Mouse (Mus musculus) kidney, embryonic 14.5 days (tissue): ENCODE data around the gene Tekt3. TPM values are rescaled to one million over a fixed set of nuclear protein-coding genes. Genes with fewer than 3 reads are reported as not detected.
A peak's percentile ranks its signal among the peaks of the same experiment; 100 is the strongest.

Experiments used
- ATAC-seq: fragments of 200-750 bp; cut with Nextera tagmentation; 2 replicates; pipeline ENCODE4 v1.8.0; 2017; ENCODE audit warnings: moderate number of reproducible peaks, mild to moderate bottlenecking, moderate TSS enrichment, moderate library complexity; ENCODE audit not compliant: low FRiP score, low TSS enrichment
- H3K27ac ChIP-seq: fragments of 300-500 bp; sonication (generic); 2 replicates; pipeline ENCODE4 v1.5.1; 2014; ENCODE audit warnings: low read depth, mild to moderate bottlenecking, low read length, moderate library complexity, mixed read lengths
- H3K27me3 ChIP-seq: fragments of 300-500 bp; sonication (generic); 2 replicates; pipeline ENCODE4 v1.6.1; 2014; ENCODE audit warnings: mild to moderate bottlenecking, low read length; ENCODE audit not compliant: control insufficient read depth, insufficient read depth
- H3K36me3 ChIP-seq: fragments of 300-500 bp; sonication (generic); 2 replicates; pipeline ENCODE4 v1.6.1; 2014; ENCODE audit warnings: low read length, mixed read lengths; ENCODE audit not compliant: control insufficient read depth, insufficient read depth
- H3K4me1 ChIP-seq: fragments of 300-500 bp; sonication (generic); 2 replicates; pipeline ENCODE4 v1.6.1; 2014; ENCODE audit warnings: low read length, mixed read lengths; ENCODE audit not compliant: control insufficient read depth, insufficient read depth
- H3K4me2 ChIP-seq: fragments of 300-500 bp; sonication (generic); replicated peaks from 2 replicates; pipeline ENCODE4 v1.6.1; 2014; ENCODE audit warnings: low read depth, mild to moderate bottlenecking, low read length
- H3K4me3 ChIP-seq: fragments of 300-500 bp; sonication (generic); 2 replicates; pipeline ENCODE4 v1.5.1; 2014; ENCODE audit warnings: mild to moderate bottlenecking, low read length
- H3K9ac ChIP-seq: fragments of 300-500 bp; sonication (generic); 2 replicates; pipeline ENCODE4 v1.6.1; 2014; ENCODE audit warnings: low read depth, mild to moderate bottlenecking, low read length, moderate library complexity
- H3K9me3 ChIP-seq: fragments of 300-500 bp; sonication (generic); 2 replicates; pipeline ENCODE4 v1.6.1; 2016; ENCODE audit warnings: low read length; ENCODE audit not compliant: control insufficient read depth
- WGBS: fragments of 180-500 bp; shearing (Covaris S2); extraction: QIAGEN DNeasy Blood & Tissue Kit; methylation state at CpG from one replicate; pipeline ENCODE4 v1.1.7; 2014; 5-methylcytosine and 5-hydroxymethylcytosine counted together
- polyA plus RNA-seq: library from polyadenylated mRNA; unstranded; fragments of >200 nt; fragmentation: Nextera tagmentation; extraction: Ambion mirVana; gene quantifications from 2 replicates; pipeline ENCODE4 v1.2.1, GENCODE M21; 2014

Tekt3 gene
- polyA plus RNA-seq, 1 experiment from 2014 or later, result not detected

DNA sequence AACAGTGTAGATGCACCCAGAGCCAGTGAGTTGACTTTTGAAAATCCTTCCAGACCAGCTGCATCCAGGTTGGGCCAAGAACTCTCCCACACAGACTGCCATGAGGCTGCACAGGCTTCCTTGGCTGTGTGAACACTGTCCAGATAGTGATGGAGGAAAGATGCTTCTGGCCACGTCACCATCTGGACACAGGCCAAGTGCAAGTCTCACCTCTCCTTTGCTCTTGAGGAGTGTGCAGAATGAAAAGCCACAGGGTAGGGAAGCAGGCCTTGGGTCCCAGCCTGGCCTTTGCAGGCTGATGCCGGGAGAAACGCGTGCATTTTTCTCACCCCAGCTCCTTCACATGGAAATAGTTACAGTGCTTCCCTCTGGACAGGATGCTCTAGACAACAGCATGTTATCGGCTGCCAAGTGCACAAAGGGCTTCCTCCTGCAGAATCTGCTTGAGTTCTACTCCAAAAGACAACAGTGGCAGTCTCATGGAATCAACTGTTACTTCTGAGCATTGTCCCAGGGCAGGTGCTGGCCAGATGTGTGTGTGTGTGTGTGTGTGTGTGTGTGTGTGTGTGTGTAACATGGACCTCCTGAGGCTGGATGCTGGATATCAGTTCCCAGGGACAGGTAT, 64.5 kb downstream of the Tekt3 start:
- Histone ChIP-seq H3K4me2 (no peak overlapping the region), H3K36me3 (no peaks in the 10 kb centered on the region), H3K27me3 (peaks cover 13% of the 10 kb centered on the region; the same call in 1 of the 2 replicates), H3K4me3 (no peak overlapping the region), H3K9me3 (no peaks in the 10 kb centered on the region), H3K27ac (no peak overlapping the region), H3K4me1 (peaks cover 11% of the 10 kb centered on the region), H3K9ac (no peak overlapping the region; the same call in 1 of the 2 replicates)
- ATAC-seq, result no peak
- WGBS, result 77% methylated on average over 5 of the region's 5 CpGs

DNA sequence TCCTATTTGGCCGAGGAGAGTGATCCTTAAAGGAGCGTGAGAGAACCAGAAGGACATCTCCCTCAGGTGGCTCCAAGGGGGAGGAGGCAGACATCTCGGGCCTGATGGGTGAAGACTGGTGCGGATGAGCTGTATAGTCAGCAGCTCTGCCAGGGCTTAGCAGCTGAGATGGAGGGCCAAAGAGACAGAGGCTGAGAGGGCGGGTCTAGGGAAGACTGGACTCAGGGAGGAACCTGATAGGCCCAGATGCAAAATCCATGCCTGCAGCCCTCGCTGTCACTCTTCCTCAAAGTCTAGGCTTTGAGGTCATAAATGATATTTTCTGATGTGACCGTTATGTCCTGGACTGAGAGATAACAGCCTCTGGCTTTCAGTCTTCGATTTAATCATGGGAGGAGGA, 65.5 kb downstream of the Tekt3 start:
- Histone ChIP-seq H3K4me1 (peaks cover 18% of the 10 kb centered on the region), H3K36me3 (no peaks in the 10 kb centered on the region), H3K9ac (no peak overlapping the region), H3K9me3 (no peaks in the 10 kb centered on the region), H3K27ac (no peak overlapping the region), H3K27me3 (peaks cover 23% of the 10 kb centered on the region), H3K4me3 (no peak overlapping the region), H3K4me2 (no peak overlapping the region)
- ATAC-seq, result no peak
- 81% methylated on average over 8 of the region's 8 CpGs for WGBS

DNA sequence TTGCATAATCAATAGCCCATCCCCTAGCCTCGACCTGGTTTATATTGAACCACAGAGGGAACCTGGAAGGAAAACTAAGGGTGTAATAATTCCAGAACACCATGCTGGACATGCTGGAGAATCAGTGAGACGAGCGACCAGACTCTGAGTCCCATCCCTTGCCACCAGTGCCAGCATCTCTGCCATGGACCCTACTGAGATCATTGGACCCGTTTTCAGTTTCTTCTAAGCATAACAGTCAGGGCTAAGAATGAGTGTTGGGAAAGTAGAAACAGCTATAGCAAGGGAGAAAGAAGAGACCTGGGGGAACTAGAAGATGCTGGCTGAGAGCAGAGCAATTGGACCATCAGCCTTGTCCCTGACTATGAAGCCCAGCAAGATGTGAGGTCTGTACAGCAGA, 66.1 kb downstream of the Tekt3 start:
- ATAC-seq, result no peak

DNA sequence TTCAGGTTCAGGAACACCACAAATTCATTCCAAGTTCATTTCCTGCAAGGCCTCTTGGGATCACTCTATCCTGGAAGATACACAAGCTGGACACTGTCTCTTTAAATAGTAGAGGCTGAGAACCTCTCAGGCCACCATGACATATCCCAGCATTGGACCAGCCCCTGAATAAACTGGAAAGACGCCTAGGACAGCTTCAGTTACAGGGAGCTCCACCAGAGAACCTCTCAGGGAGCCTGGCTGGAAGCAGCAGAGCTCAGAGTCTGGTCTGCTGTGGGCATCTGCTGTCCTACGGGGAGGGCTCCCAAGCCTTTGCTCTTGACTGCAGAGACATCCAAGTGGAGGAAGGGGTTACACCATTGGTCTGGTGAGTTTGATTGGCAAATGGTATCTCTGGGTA, 67.3 kb downstream of the Tekt3 start, which contains the start of gene Pmp22:
Gene Pmp22, plus strand, starts transcription at position 199 of the 400 bp plus-strand sequence.
- H3K27me3 ChIP-seq, result peaks cover 27% of the 10 kb centered on the region
- H3K27ac ChIP-seq, result no peak within 1 kb of the TSS
- H3K4me1 ChIP-seq, result peaks cover 26% of the 10 kb centered on the region
- no peaks in the 10 kb centered on the region for H3K9me3 ChIP-seq
- H3K9ac ChIP-seq, result no peak within 1 kb of the TSS
- ATAC-seq, result no peak
- 60% methylated on average over 2 of the region's 2 CpGs for WGBS
- no peaks in the 10 kb centered on the region for H3K36me3 ChIP-seq
- no peak within 1 kb of the TSS; the same call in 1 of the 2 replicates for H3K4me2 ChIP-seq
- H3K4me3 ChIP-seq, result no peak within 1 kb of the TSS

More for the DNA sequence above, 66.1 kb downstream of the Tekt3 start:
- Histone ChIP-seq H3K27me3 (peaks cover 27% of the 10 kb centered on the region), H3K9ac (no peak overlapping the region), H3K4me1 (peaks cover 22% of the 10 kb centered on the region), H3K36me3 (no peaks in the 10 kb centered on the region), H3K4me3 (no peak overlapping the region), H3K4me2 (no peak overlapping the region), H3K9me3 (no peaks in the 10 kb centered on the region), H3K27ac (no peak overlapping the region)
- WGBS, result 92% methylated on average over 4 of the region's 4 CpGs

DNA sequence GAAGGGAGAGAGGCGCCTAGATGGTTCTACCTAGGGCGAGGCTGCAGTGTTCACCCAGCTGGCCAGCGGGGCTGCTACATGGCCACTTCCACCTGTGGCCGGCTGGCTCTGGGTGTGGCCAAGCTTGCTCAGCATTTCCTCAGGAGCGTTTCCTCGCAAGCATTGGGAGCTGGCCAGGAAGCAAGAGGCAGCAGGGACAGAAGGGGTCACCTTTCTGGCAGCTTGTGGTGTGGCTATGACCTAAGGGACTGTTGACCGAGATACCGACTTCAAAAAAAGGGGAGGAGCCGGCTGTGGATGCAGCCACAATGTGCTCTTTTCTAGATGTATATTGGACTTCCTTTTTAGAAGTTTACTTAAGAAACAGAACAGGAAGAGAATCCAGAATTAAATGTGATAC, 67.9 kb downstream of the Tekt3 start:
- no peak for ATAC-seq
- H3K4me1 ChIP-seq, result peaks cover 30% of the 10 kb centered on the region
- no peak overlapping the region for H3K4me2 ChIP-seq
- no peak overlapping the region for H3K9ac ChIP-seq
- 0 out of 2 replicates have a peak, but pooled peaks cover 2% of the 10 kb centered on the region for H3K36me3 ChIP-seq
- H3K4me3 ChIP-seq, result no peak overlapping the region
- no peaks in the 10 kb centered on the region for H3K9me3 ChIP-seq
- WGBS, result 32% methylated on average over 9 of the region's 9 CpGs
- H3K27me3 ChIP-seq, result peaks cover 33% of the 10 kb centered on the region
- H3K27ac ChIP-seq, result no peak overlapping the region

DNA sequence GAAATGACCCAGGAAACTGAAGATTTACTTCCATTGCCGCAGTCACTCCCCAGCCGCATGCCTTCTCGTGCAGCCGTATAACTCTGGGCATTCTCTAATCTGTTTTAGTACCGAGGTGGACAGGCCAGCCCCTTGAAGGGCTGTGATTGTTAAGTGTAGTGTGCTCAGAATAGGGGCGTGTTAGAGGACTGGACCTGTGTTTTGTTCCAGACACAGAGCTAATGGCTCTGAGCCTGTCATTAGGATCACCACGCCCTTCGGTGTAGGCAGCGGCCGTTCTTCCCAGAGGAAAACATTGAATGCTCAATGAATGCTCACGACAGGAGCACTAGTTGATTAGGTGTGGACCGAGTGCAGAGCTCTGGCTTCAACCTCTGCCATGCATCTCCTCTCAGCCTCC, 68.4 kb downstream of the Tekt3 start:
- H3K9me3 ChIP-seq, result no peaks in the 10 kb centered on the region
- WGBS, result 24% methylated on average over 12 of the region's 12 CpGs
- H3K4me2 ChIP-seq, result no peak overlapping the region; the same call in 1 of the 2 replicates
- no peak overlapping the region for H3K4me3 ChIP-seq
- H3K4me1 ChIP-seq, result peaks cover 30% of the 10 kb centered on the region
- H3K9ac ChIP-seq, result no peak overlapping the region
- H3K27me3 ChIP-seq, result peaks cover 33% of the 10 kb centered on the region
- ATAC-seq, result no peak
- H3K27ac ChIP-seq, result no peak overlapping the region
- 0 out of 2 replicates have a peak, but pooled peaks cover 3% of the 10 kb centered on the region for H3K36me3 ChIP-seq

DNA sequence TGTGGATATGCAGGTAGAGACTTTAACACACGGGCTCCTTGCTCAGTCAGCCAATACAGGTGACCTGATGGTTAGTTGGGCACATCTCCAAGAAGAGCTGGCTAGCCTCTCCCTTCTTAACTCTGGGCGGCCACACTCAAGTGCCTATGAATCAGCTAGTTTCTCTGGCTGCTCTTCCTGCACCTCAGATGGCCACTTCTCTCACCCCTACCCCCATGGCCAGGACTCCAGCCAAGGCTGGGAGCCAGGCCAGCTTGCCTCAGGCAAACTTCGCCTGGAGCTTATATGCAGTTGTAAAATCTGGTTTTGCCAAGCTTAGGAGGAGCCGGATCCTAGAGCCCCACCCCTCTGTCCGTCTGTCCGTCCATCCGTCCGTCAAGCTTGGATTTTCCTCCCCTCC, 69.0 kb downstream of the Tekt3 start:
- H3K9ac ChIP-seq, result no peak overlapping the region
- H3K4me2 ChIP-seq, result peak overlapping the region; percentile 91
- H3K4me1 ChIP-seq, result peaks cover 30% of the 10 kb centered on the region
- WGBS, result 40% methylated on average over 8 of the region's 8 CpGs
- peaks cover 33% of the 10 kb centered on the region for H3K27me3 ChIP-seq
- no peak for ATAC-seq
- H3K36me3 ChIP-seq, result 0 out of 2 replicates have a peak, but pooled peaks cover 3% of the 10 kb centered on the region
- no peaks in the 10 kb centered on the region for H3K9me3 ChIP-seq
- no peak overlapping the region for H3K27ac ChIP-seq
- peak overlapping the region; percentile 61 for H3K4me3 ChIP-seq

DNA sequence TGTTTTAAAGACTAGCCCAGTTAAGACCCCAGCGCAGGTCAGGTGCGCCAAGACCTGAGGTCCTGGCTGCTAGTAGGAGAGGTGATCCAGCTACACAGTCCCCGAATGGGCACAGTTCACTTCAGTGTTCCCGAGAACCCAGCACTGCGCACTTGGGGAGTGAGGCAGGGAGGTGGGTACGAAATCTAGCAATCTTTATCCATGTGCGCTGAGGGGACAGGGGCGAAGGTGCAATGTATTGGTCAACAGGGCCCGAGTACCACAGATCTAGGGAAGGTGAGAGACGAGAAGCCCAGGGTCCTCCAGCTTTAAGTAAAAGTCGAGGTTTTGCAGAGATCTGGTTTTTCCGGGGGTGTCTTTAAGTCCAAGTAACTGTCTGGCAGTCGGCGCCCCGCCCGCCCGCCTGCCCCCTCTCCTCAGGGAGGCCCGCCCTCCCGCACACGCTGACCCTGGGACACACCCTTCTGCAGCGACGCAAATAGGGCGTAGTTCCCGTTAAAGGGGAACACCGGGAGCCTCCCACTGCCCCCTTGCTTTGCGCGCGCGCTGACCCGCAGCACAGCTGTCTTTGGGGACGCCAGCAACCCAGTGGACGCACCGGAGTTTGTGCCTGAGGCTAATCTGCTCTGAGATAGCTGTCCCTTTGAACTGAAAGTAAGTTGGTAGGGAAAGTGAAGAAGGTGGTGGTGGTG, 69.7 kb downstream of the Tekt3 start:
- peak overlapping the region; percentile 61 for H3K4me3 ChIP-seq
- H3K9me3 ChIP-seq, result no peaks in the 10 kb centered on the region
- H3K9ac ChIP-seq, result peak overlapping the region; percentile 71; the same call in 1 of the 2 replicates
- 5% methylated on average over 33 of the region's 33 CpGs for WGBS
- H3K27ac ChIP-seq, result peak overlapping the region; percentile 90; the same call in 1 of the 2 replicates
- H3K27me3 ChIP-seq, result peaks cover 33% of the 10 kb centered on the region
- no peak for ATAC-seq
- H3K4me1 ChIP-seq, result peaks cover 30% of the 10 kb centered on the region
- H3K36me3 ChIP-seq, result 0 out of 2 replicates have a peak, but pooled peaks cover 3% of the 10 kb centered on the region
- H3K4me2 ChIP-seq, result peak overlapping the region; percentile 91

DNA sequence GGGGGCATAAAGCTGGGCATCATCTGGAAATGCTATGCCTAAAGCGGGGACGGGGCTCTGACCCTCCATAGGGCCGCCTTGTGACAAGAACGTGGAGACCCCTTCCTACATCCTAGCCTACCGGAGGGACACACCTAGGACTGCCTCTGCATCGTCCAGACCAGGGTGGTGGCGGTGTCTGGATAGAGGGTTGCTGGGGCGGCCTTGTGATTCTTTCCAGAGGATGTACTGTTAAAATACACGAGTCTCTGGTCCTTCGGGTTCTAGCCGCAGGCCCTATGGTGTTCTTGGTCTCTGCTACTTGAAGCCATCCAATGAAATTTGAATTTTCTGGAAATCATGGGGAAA, 70.2 kb downstream of the Tekt3 start:
- Histone ChIP-seq H3K4me1 (peaks cover 30% of the 10 kb centered on the region), H3K9ac (peak overlapping the region; percentile 71; the same call in 1 of the 2 replicates), H3K27me3 (peaks cover 33% of the 10 kb centered on the region), H3K36me3 (0 out of 2 replicates have a peak, but pooled peaks cover 3% of the 10 kb centered on the region), H3K4me2 (peak overlapping the region; percentile 91), H3K27ac (peak overlapping the region; percentile 90; the same call in 1 of the 2 replicates), H3K4me3 (peak overlapping the region; percentile 61), H3K9me3 (no peaks in the 10 kb centered on the region)
- ATAC-seq, result no peak
- 5% methylated on average over 11 of the region's 11 CpGs for WGBS
